Mouse (Mus musculus) embryo, embryonic 10 days (tissue): ENCODE measurements around the gene Klhl3.
A peak's percentile ranks its signal among the peaks of the same experiment; 100 is the strongest.

Source experiments
- DNase-seq: peaks from one replicate; pipeline ENCODE4 v3.0.0-alpha.2; 2015; ENCODE audit warnings: low spot score

Klhl3 gene

GRCm38 (mm10) chr13:58023726-58024453, 89.5 kb downstream of the Klhl3 start:
- no peak for DNase-seq

GRCm38 (mm10) chr13:58023001-58023560, 90.3 kb downstream of the Klhl3 start:
- DNase-seq = no peak

GRCm38 (mm10) chr13:58020428-58020827, 93.0 kb downstream of the Klhl3 start:
- no peak for DNase-seq

GRCm38 (mm10) chr13:58017298-58017697, 96.1 kb downstream of the Klhl3 start:
- no peak for DNase-seq

GRCm38 (mm10) chr13:58012067-58012925, 101.1 kb downstream of the Klhl3 start:
- peak; percentile 87 for DNase-seq

- DNase-seq = no peak
Measured at GRCm38 (mm10) chr13:58011526-58011925, 101.9 kb downstream of the Klhl3 start.

GRCm38 (mm10) chr13:58010416-58010815, 103.0 kb downstream of the Klhl3 start:
- DNase-seq = no peak

- no peak for DNase-seq
Measured at GRCm38 (mm10) chr13:58009275-58009674, 104.1 kb downstream of the Klhl3 start.

GRCm38 (mm10) chr13:58008038-58008364, 105.4 kb downstream of the Klhl3 start:
- no peak for DNase-seq

GRCm38 (mm10) chr13:58007256-58008037, 105.9 kb downstream of the Klhl3 start:
- DNase-seq = peak; percentile 64

- DNase-seq = no peak
Measured at GRCm38 (mm10) chr13:58001792-58002191, 111.6 kb downstream of the Klhl3 start.

- peak; percentile 36 for DNase-seq
Measured at GRCm38 (mm10) chr13:57996536-57996935, 116.9 kb downstream of the Klhl3 start.

GRCm38 (mm10) chr13:57995864-57996263, 117.5 kb downstream of the Klhl3 start:
- DNase-seq = no peak

- DNase-seq = no peak
Measured at GRCm38 (mm10) chr13:57984637-57985036, 128.8 kb downstream of the Klhl3 start.

GRCm38 (mm10) chr13:57984163-57984562, 129.2 kb downstream of the Klhl3 start:
- DNase-seq = peak; percentile 23

- no peak for DNase-seq
Measured at GRCm38 (mm10) chr13:57983330-57983729, 130.1 kb downstream of the Klhl3 start.

GRCm38 (mm10) chr13:57982904-57983303, 130.5 kb downstream of the Klhl3 start:
- DNase-seq = no peak

- DNase-seq = no peak
Measured at GRCm38 (mm10) chr13:57980679-57981078, 132.7 kb downstream of the Klhl3 start.

GRCm38 (mm10) chr13:57980071-57980470, 133.3 kb downstream of the Klhl3 start:
- no peak for DNase-seq

- peak; percentile 65 for DNase-seq
Measured at GRCm38 (mm10) chr13:57978931-57979330, 134.5 kb downstream of the Klhl3 start.

- DNase-seq = no peak
Measured at GRCm38 (mm10) chr13:57977721-57978120, 135.7 kb downstream of the Klhl3 start.

- DNase-seq = no peak
Measured at GRCm38 (mm10) chr13:57965658-57966057, 147.7 kb downstream of the Klhl3 start.
